Mouse (Mus musculus) urinary bladder, adult 18-20 months (tissue): ENCODE measurements at regions not wholly inside any gene's neighbourhood (a gene's known extent, or its start where the extent isn't known, plus 50 kb on each side); places are given as distances from the start of the nearest gene placed in this dataset.
"Not testable (repeated sequence)": the region's sequence is repeated elsewhere in the genome, so short reads cannot be mapped to it uniquely, and the experiment has no call there.

Experiments
- DNase-seq, 2 experiments: peaks; one replicate each; pipeline ENCODE4 v3.0.0; 2022; ENCODE audit warnings: low spot score in 2 of 2, mixed read lengths in 2 of 2

DNA sequence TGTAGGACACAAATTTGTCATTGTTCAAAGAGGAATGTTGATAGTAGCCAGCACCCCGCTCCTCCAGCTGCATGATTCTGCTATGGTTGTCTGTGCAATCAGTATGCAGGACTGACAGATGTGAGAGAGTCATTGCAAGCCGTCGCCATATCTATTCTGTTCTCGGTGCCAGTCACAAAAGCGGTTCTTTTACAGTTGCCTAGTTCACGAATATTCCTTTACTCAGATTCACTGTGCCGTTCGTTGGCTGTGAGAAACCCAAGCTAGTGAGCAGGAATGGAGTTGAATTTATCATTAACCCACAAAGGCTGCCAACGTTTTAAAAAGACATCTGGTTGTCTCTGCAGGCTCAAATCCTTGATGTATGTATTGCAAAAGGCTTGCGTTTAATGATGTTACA is 206.9 kb downstream of the Rchy1 start:
- DNase-seq = no peak

DNA sequence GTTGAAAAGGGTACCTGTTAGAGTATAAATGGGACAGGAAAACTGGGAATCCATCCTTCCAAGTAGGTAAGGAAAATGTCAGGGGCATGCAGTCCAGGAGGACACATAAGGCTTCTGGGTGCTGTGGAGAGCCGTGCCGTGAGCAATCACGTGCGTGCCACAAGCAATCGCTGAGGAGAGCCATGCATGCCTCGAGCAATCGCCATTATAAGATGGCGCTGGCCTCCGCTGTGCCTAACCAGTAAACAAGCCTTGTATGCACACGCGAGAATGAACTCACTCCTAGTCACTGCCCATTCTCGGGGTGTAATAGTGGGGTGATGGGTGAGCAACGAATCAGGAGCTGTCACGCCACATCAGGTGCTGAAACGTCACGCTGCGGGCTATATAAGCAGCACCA is 210.0 kb downstream of the Rchy1 start:
- not testable (repeated sequence) for DNase-seq

DNA sequence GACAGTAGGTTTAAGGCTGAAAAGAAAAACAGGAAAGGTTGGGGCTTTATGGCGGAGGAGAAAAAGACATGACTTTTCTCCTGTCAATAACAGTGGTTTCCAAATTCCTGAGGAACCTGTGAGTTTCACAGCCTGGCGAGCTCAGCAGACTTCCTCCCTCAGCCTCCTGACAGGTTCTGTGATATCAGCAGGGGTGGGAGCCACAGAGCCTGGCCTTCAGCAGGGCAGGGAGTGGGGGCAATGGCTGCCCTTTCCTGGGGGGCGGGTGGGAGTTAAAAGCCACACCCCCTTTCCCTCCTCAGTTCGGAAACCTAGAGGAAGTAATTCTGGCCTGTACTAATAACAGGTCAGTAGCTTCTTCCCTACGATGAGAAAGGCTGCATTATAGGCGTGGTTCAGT is 211.7 kb downstream of the Rchy1 start:
- DNase-seq = no peak

DNA sequence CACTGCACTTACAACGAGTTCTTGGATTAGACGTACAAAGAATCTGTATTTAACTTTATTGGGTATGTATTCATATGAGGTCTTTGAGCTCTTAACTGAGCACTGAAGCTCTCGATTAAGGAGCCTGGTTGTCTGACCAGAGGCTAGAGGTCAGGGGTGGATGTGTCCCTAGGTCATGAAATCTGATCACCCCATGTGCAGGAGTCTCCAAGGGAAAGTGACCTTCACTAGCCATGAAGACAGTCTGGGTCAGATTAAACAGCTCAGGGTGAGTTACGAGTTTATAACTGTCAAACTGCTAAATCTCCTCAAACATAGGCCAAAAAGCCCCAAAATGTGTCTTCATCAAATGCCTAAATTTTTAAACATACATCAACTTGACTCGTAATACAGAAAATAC is 216.8 kb downstream of the Rchy1 start:
- DNase-seq = no peak

DNA sequence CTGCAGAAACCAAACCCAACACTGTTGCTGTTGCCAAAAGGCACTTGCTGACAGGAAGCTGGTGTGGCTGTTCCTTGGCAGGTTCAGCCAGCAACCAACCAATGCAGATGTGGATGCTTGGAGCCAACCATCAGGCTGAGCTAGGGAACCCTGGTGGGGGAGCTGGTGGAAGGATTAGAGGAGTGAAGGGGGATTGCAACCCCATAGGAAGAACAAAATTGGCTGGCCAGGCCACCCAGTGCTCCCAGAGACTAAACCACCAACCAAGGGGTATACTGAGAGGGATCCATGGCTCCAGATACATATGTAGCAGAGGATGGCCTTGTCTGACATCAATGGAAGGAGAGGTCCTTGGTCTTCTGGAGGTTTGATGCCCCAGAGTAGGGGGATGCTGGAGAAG is 218.5 kb downstream of the Rchy1 start:
- no peak for DNase-seq

DNA sequence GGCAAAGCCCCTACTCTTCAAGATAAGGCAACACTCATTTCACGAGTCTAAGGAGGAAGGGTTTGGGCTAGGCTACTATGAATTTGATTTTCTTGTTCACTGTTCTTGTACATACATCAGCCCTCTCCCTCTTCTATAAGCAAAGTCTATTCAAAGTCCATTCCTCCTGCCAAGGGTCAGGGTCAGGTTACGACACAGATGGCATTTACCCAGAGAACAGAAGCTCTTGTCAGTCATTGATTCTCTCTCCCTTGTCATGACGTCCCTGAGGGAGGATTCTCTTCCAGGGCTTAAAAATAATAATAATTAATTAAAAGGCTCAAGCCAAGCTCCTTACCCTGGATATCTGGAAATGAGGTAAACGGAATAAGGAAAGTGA is 222.7 kb downstream of the Rchy1 start:
- no peak for DNase-seq

DNA sequence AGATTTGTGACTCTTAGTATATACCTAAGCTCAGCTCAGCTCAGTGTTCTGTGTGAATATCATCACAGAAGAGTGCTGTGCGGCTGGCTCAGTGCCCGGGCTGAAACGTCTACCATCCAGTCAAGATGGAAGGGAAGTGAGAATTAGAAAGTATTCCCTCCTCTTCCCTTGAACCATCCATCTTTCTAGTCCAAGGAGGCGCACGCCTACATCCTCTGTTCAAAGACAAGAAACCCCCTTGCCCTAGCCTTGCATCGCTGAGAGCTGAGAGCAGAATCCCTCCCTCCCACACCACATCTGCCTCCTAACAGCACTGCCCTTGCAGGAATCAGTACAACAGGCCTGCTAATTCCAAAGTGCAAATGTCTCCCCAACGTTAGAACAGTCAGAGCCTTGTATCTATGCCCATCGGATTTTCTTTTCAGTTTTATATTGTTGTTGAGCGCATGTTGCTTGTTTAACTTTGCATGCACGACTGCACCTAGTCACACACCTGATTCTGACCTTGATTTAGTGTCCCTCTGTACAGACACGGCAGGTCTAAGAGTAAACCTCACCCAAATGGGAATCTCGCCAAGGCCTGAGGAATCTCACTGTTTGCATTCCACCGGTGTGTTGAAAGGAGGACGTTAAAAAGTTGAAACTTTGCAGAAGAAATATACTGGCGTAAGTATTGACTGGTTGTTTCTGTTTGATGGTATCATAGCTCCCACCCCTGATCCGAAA is 222.2 kb downstream of the Parm1 start:
- DNase-seq = peak; percentile 20 to 36

DNA sequence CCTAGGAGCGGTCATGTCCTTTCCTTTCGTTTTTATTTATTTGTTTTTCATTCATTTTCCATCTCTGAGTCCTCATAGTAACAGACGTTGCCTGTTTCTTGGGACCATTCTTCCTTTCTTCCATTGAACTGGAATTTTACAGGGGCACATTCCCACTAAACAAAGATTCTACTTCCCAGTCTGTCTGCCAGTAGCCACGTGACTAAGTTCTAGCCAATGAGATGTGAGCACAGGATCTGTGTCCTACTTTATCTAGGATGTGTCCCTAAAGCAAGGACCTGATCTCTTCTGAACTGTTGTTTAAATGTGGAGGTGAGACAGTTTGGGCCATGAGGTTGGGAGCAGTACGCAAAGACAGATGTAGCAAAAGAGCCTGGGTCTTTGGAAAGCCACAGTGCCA is 214.6 kb downstream of the Parm1 start:
- no peak for DNase-seq

DNA sequence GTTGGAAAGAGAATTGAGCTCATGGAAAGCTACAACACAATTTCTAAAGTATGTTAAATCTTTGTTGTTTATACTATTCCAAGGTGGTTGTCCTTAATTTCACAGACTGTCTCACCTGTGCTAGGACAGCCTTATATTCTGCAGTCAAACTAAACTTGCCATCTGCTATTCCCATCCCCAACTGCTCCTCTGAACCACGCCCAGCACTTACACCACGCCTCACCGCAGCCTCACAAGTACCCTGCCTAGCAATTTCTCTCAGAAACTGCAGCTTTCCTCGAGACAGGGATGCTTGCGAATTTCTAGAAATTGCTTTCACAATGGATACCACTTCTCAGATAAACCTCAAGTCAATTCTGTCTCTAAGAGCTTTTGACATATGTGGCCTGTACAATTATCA is 213.7 kb downstream of the Parm1 start:
- DNase-seq = no peak

DNA sequence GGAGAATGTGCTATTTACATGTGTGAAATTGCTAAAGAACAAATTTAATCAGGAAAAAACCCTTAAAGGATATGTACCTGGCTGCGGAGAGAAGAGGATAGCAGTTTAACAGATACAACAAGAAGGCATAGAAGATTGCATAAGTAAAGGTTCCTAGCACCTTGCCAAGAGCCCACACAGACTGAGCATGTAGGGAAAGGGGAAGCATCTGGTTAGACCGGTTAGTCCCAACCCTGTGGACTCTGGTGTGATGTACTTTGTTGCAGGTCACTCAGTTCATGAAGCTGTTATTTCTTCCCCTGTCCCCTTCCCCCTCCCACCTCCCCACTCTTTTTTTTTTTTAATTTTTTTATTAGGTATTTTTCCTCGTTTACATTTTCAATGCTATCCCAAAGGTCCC is 212.5 kb downstream of the Parm1 start:
- peak in 1 of 2 experiments; percentile 16 for DNase-seq

DNA sequence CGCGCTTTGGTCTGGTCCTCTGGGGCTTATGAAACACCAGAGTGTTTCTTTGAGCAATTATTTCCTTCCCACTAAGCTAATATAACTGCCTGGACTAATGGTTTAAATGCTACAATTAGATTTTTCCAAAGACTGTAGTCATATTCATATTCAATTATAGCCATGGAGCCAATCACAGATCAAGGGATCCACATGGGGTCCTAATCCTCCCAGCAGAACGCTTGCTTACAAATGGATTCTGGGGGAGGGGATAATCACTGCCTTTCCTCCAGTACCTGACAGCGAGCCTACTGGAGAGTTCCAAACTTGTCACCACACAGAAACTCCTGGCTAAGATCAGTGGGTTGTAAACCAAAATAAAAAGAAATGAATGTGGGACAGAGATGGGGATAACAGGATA is 212.0 kb downstream of the Parm1 start:
- no peak for DNase-seq

DNA sequence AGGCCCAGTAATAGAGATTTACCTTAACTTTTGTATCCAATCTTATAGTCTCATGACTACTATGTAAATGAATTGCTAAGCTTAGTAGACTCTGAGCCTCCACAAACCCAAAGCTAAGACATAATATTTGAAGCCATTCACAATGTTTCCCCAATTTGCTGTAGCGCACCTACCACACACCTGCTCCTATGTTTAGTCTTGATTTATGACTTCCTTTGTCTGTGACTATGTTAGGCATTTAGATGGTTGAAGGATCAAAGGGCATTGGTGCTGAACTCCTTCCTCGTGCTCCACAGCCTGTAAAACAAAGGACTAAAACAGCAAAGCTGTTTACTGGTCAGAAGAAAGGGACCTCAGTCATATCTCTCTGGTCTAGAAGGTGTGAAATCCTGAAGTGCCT is 210.0 kb downstream of the Parm1 start:
- no peak for DNase-seq

DNA sequence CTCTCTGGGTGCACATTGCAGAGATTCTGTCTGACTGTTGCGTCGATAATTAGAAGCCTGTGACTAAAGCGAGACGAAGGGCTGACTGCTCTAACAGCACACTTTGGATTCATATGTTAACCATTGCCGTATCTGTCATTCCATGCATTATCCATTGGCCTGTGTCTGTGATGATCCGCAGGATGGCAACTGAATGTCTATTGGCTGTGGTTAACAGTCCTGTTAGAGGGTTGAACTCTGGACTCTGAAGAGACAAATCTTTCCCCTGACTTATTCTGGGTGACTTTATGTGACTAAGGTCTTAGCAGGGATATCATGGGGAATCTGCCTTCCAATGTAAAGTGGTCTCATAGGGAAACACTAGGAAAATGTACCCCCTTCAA is 208.7 kb downstream of the Parm1 start:
- DNase-seq = no peak

DNA sequence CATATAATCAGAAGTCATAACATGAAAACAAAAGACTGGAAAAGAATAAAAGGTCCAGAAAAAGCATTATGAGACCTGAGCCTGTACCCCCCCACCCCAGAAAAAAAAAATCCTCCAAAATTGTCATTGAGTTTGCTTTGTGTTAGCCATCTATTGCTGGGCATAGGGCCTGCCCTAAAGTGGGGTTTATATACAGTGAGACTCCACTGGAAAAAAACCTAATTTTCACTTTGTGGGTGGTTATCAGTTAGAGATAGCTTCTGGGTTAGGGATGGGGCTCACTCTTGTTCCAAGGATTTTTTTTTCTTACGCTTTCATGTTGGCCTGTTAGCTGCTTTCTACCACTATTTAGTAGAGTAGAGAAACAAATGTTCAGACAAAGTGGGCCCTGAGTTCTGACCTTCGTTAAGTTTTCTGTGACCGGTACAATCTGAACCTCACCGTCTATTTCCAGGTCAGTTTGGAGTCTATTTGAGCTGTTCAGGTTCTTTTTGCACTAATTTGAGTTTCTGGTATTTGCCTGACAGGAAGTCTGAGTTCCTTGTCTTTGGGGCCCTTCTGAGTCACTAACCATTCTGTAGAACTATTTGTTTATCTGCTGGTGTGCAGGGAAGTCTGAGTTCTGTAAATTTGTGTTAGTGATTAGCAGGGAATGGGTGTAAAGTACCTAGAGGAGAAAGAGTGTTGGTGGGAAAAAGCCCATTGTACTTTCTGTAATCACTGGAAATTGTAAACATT is 208.1 kb downstream of the Parm1 start:
- DNase-seq = no peak

DNA sequence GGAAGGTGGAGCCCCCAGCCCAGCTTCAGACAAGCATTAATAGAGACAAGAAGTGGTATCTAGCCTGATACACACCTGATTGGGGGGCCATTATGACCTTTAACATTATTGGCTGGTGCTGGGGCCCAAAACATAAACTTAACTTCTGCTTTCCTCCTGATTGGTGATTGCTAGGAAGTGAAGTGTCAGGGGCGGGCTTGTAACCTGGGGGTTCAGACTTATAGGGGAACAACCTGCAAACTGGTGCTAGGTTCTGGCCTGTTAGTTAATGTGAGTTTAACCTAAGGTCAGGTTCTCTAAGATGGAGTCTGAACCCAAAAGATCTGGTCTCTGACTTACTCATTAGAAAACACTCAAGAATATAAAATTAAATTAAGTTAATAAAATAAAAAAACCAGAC is 207.5 kb downstream of the Parm1 start:
- DNase-seq = no peak

DNA sequence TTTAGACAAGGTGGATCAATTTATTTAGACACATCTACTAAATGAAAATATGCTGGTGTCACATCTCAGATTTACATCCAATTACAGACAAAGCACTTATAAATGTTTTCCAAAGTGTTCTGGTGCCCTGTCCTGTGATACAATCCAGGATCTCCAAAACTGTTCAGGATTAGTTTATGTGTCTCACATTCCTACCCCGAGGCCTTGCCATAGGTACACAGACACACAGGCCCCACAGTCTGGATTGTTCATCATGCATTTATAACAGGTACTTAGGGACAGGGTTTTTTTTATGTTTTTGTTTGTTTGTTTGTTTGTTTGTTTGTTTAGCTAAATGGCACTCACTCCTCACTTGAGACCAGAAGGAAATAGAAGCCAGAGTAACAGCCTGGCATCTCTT is 206.0 kb downstream of the Parm1 start:
- no peak for DNase-seq

DNA sequence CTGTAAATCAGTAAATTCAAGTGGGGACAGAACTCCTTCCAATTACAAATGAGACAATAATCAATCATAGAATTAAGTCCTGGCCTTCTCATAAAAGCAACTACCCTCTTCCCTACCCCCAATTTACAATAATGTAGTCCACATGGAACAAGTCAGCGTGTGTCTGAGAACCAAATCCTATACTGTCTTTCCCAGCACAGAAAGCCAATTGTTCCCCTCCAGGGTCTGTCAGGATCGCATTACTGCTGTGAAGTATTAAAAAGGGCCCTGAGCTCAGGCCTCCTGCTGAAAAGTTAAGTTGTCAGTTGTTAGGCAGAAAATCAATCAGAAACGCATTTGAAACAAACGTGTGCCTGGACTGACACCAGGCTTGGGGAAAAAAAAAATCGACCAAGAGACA is 205.6 kb downstream of the Parm1 start:
- DNase-seq = no peak

DNA sequence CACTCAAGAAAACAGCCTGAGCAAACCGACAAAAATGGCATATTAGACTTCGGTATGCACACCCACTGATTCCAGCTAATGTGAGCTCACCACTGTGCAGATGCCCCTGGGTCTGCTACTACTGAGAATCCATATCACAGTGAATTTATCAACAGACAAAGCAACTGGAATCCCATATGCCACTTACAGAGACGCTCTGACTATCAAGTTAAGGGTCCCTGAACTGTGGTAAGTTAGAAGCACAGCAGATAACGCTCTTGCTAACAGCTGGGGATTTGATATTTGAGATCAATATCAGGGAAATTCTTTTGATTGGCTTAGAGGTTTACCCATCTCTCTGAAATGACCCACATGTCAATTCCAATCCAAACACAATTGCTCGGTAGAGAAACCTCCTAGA is 205.0 kb downstream of the Parm1 start:
- DNase-seq = no peak

DNA sequence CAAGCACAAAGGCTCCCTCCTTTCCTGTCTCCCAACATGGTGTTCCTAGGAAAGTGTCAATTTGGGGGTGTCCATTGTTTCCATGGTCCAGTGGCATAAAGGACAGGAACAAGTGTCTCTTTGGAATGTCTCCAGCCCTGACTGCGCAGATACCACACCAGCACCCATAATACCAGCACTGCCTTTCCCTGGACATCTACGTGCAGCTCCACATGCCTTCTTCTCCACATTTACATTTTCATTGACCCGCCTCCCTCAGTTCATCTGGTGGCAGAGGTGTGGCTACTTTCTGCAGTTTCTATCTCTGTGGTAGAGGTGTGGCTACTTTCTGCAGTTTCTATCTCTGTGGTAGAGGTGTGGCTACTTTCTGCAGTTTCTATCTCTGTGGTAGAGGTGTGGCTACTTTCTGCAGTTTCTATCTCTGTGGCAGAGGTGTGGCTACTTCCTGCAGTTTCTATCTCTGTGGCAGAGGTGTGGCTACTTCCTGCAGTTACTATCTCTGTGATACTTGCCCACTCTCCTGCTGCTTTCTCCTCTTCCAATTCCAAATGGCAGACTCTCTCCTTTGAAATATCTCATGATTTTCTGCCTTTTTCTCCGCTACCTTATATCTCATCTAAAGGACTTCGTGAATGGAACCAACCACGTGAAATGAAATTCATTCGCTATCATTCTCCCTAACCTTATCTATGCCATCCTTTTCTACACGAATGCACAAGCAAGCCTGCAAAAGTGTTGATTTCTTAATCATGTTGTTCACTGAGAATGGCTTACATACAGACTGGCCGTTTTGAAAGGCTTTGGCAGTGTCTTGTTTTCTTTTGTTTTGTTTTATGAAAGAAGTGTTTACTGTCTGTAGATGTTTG is 204.0 kb downstream of the Parm1 start:
- no peak for DNase-seq

DNA sequence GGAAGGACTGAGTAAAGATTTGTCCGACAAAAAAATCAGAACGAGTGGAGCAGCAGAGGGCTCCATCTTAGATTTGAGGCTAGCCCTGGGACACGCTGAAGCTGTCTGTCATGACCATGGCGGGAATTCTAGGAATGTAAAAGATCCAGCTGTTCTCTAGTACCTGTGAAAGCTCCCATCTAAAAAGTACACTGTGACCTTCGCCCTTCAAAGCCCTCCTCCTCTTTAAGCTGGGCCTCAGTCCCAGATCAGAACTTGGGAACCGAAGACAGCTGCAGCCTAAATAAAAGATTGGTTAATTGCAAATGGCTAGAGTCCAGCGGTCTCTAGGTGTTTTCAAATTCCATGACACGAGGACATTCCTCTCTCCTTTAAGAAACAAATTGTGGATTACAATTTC is 195.6 kb downstream of the Parm1 start:
- no peak for DNase-seq

DNA sequence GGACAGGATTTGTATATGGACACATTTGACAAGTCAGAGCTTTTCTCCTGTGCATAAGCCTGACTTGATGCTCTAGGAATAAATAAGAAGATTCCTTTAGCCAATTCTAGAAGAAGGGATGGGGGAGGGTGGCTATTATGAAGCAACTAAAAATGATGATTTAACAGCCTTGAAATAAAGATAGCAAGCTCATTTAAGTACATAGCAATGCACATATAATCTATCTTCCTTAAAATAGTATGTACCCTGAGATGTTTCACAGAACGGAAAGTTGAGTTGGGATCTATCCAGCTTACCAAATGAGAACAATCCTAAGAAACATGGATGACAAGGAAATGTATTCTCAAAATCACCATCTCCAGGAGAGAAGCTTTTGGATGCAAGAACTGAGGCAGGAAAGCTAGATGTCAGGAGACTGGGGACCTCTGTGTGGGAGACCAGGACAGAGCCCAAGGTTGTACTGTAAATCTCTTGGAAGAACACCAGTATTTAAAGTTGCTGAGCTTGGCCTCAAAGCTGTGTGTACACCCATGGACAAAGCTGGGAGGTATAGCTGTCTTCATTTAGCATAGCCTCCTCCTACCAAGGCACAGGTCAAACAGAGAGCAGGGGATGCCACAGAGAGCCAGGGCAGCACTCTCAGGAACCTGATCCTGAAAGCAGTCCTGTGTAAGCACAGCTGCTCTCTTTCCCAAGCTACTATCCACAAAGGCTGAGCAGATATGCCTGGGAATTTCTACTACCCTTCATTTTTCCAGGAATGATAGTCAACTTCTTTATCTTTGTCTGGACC is 192.3 kb downstream of the Parm1 start:
- no peak for DNase-seq

DNA sequence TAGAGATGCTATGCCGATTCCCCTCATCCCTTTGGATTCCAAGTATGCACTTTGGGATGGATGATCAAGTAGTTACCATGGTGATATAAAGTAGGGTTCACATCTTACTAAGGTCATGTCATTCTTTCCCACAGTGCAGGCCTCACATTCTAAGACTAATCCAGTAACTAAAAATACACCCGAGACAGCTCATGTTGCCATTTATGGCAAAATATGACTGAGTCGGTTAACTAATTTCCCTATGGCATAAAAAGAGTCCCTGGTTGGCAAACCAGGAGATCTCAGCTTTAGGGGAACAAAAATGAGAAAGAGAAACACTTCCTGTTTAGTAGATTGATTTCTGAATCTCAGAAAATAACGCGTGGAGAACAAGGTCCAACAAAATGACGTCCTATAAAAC is 190.7 kb downstream of the Parm1 start:
- no peak for DNase-seq
